Mouse (Mus musculus) urinary bladder, postnatal 25 days (tissue): ENCODE measurements at regions not wholly inside any gene's neighbourhood (a gene's known extent, or its start where the extent isn't known, plus 50 kb on each side); places are given as distances from the start of the nearest gene placed in this dataset.
A peak's percentile ranks its signal among the peaks of the same experiment; 100 is the strongest.

Experiments
- DNase-seq: peaks from one replicate; pipeline ENCODE4 v3.0.0; 2022; ENCODE audit warnings: low spot score

GRCm38 (mm10) chr6:16064691-16065090, 344.2 kb downstream of the Mdfic start:
- DNase-seq: no peak

GRCm38 (mm10) chr6:16065121-16065520, 344.7 kb downstream of the Mdfic start:
- DNase-seq: no peak

DNA sequence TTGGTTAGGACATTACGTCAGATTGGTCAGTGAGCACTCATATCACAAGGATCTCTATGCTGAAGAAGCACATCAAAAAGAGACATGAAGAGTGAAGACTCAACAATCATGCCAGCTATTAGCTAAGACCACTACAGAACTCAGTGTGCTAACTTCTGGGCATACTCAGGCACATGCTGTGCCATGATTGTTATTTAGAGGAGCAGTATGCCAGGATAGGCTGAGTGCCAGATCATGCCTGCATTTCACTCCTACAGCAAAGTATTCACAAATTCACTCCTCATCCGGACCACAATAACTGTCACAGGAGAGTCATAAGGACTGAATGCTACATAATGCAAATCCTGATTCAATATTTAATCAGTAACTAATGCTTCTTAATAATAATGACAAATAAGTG, 355.8 kb downstream of the Mdfic start:
- DNase-seq: no peak

- DNase-seq: no peak
These were observed 356.8 kb downstream of the Mdfic start for GRCm38 (mm10) chr6:16077195-16077810.

GRCm38 (mm10) chr6:16077917-16078316, 357.5 kb downstream of the Mdfic start:
- no peak for DNase-seq

GRCm38 (mm10) chr6:16086952-16087537, 366.6 kb downstream of the Mdfic start:
- DNase-seq: no peak

DNA sequence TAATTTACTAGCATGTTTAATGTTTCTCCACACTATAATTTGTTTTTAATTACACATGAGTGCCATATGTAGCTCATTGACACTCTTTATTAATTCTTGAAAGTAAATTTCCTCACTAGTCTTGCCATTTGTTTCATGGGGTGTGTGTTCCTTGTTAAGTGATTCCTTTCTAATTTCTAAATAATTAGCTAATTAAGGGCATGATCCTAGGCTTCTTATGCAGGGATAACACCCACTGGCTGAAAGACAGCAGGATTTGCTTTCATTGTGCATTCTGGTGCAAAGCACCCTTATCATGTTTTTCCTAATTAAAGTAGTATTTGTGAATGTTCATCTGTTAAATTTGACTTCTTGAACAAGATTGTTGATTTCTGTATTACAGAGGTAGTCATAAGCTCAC, 378.3 kb downstream of the Mdfic start:
- DNase-seq: no peak

DNA sequence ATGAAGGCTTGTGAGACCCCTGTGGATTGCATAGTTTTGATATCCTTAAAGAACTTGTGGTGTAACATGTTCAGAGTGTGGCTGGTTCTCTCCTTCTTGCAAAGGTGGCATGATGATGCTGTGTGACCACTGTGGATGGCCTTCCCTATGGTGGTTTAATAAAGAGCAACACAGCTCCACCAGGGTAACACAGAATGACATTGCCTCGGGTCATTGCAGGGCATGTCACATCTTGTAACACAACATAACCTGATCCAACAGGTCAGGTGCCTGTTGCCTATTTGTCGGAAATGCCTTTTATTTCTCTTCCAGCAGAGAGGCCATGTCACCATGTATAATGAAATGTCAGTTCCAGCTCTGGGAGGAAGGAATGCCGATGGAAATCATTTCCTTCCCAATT, 420.5 kb downstream of the Mdfic start:
- no peak for DNase-seq

GRCm38 (mm10) chr6:16144538-16144937, 424.1 kb downstream of the Mdfic start:
- no peak for DNase-seq

- DNase-seq: no peak
These were observed 430.1 kb downstream of the Mdfic start for GRCm38 (mm10) chr6:16150535-16150934.

DNA sequence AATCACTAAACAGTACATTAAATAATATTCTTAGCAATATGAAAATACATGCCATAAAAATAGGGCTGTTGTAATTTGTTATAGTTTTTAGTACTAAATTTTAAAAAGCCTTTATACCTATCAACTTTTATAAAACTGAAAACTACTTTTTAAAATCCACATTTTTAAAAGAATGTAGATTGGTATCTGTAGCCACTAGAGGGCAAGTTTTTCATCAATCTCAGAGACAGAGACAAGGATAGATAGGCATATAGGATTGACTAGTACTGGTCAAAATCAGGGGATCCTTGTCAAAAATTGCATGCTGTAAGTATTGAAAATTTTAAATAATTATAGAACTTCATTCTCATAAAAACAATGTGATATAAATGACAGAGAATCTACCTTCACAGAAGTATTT, 431.0 kb downstream of the Mdfic start:
- no peak for DNase-seq

GRCm38 (mm10) chr6:16152691-16153090, 432.2 kb downstream of the Mdfic start:
- DNase-seq: no peak

- DNase-seq: no peak
These were observed 444.6 kb downstream of the Mdfic start for GRCm38 (mm10) chr6:16165012-16165411.

GRCm38 (mm10) chr6:16171871-16172270, 451.4 kb downstream of the Mdfic start:
- DNase-seq: no peak

DNA sequence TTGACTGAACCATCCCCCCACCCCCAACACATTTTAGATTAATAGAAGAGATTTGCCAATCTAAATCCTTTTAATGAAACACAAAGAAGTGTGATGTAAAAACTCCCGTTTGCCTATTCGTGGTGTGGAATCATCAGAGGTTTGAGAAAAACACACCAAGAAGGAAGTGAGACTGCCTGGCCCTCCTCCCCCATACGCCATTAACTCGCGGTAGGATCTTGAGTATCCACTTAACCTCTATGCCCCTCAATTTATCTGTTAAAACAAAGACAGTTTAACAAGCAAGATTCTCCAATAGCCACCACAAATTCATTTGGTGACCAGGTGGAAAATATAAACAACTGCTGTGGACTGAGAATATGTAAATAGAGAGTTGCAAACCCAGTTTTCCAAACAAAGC, 456.9 kb downstream of the Mdfic start:
- DNase-seq: no peak

GRCm38 (mm10) chr6:16187983-16188550, 467.6 kb downstream of the Mdfic start:
- DNase-seq: no peak

- no peak for DNase-seq
These were observed 492.5 kb downstream of the Mdfic start for GRCm38 (mm10) chr6:16212975-16213374.

GRCm38 (mm10) chr6:16213635-16214034, 493.2 kb downstream of the Mdfic start:
- no peak for DNase-seq

DNA sequence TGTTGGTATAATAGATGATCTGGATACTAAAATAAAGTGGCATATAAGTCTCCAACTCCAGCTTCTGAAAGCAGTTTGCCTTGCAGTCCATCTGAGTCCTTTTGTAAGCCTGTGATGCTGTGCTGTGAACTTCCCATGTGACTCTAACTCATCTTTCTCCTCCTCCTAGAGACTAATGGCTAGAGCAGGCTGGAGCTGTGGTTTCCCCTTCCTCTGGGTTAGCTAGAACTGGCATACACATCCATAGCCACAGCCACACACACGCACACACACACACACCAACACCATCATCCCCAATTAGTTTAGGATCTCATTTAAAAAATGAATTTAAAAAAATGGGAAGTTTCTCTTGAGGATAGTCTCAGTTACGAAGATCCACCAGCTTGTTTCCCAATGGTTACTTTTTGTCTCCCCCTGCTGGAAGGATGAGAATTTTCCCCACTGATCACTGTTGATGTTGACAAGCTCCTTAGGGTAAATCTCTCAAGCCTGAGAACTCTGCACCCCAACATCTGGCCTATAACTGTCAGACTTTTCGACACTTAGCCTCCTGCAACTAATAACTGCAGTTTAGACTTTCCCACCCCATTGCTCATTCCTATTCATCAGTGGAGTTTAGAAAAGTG, 500.7 kb downstream of the Mdfic start:
- DNase-seq: peak; percentile 16
